Mouse (Mus musculus) hindbrain, embryonic 15.5 days (tissue): Measurements from ENCODE around the gene Trim31. TPM values are rescaled to one million over a fixed set of nuclear protein-coding genes. Genes with fewer than 3 reads are reported as not detected.
A peak's percentile ranks its signal among the peaks of the same experiment; 100 is the strongest.

ENCODE experiments used
- ATAC-seq: fragments of 200-750 bp; cut with Nextera tagmentation; 2 replicates; pipeline ENCODE4 v1.8.0; 2017; ENCODE audit warnings: low read depth, moderate number of reproducible peaks, moderate TSS enrichment; ENCODE audit not compliant: low FRiP score
- H3K27ac ChIP-seq: fragments of 300-500 bp; sonication (generic); replicated peaks from 2 replicates; pipeline ENCODE4 v1.5.1; 2015; ENCODE audit warnings: mild to moderate bottlenecking, inconsistent platforms
- H3K27me3 ChIP-seq: fragments of 300-500 bp; sonication (generic); 2 replicates; pipeline ENCODE4 v1.6.1; 2015; ENCODE audit warnings: control low read depth, inconsistent platforms
- H3K36me3 ChIP-seq: fragments of 300-500 bp; sonication (generic); 2 replicates; pipeline ENCODE4 v1.6.1; 2015; ENCODE audit warnings: control low read depth, inconsistent platforms
- H3K4me1 ChIP-seq: fragments of 300-500 bp; sonication (generic); replicated peaks from 2 replicates; pipeline ENCODE4 v1.6.1; 2015; ENCODE audit warnings: control low read depth, inconsistent platforms
- H3K4me2 ChIP-seq: fragments of 300-500 bp; sonication (generic); 2 replicates; pipeline ENCODE4 v1.6.1; 2015; ENCODE audit warnings: moderate library complexity, mild to moderate bottlenecking, inconsistent platforms
- H3K4me3 ChIP-seq: fragments of 300-500 bp; sonication (generic); 2 replicates; pipeline ENCODE4 v1.5.1; 2015; ENCODE audit warnings: mild to moderate bottlenecking, inconsistent platforms
- H3K9ac ChIP-seq: fragments of 300-500 bp; sonication (generic); 2 replicates; pipeline ENCODE4 v1.6.1; 2015; ENCODE audit warnings: inconsistent platforms
- H3K9me3 ChIP-seq: fragments of 300-500 bp; sonication (generic); 2 replicates; pipeline ENCODE4 v1.6.1; 2016; ENCODE audit warnings: control low read depth, inconsistent platforms
- WGBS: fragments of 180-500 bp; shearing (Covaris S2); methylation state at CpG from one replicate; pipeline ENCODE4 v1.1.7; 2015; 5-methylcytosine and 5-hydroxymethylcytosine counted together
- polyA plus RNA-seq: library from polyadenylated mRNA; unstranded; fragments of >200 nt; fragmentation: Nextera tagmentation; extraction: Ambion mirVana; gene quantifications from 2 replicates; pipeline ENCODE4 v1.2.1, GENCODE M21; 2015

The Trim31 gene
- polyA plus RNA-seq, 1 experiment from 2014 or later = not detected

GRCm38 (mm10) chr17:36931130-36931529 lies 33.2 kb downstream of the Trim31 start:
- Histone ChIP-seq H3K4me2 (no peak overlapping the region), H3K27me3 (no peaks in the 10 kb centered on the region), H3K9me3 (no peaks in the 10 kb centered on the region), H3K4me1 (no peaks in the 10 kb centered on the region), H3K9ac (no peak overlapping the region), H3K27ac (no peak overlapping the region), H3K36me3 (no peaks in the 10 kb centered on the region), H3K4me3 (no peak overlapping the region)
- 89% methylated on average over 4 of the region's 4 CpGs for WGBS
- ATAC-seq = no peak

- Histone ChIP-seq H3K4me1 (no peaks in the 10 kb centered on the region), H3K4me2 (no peak overlapping the region), H3K4me3 (no peak overlapping the region), H3K27ac (no peak overlapping the region), H3K27me3 (no peaks in the 10 kb centered on the region), H3K9ac (no peak overlapping the region), H3K36me3 (no peaks in the 10 kb centered on the region), H3K9me3 (no peaks in the 10 kb centered on the region)
- ATAC-seq = no peak
- WGBS = 85% methylated on average over 2 of the region's 2 CpGs
Observed at GRCm38 (mm10) chr17:36931806-36932205, 33.9 kb downstream of the Trim31 start.

- no peaks in the 10 kb centered on the region for H3K9me3 ChIP-seq
- H3K27me3 ChIP-seq = peaks cover 16% of the 10 kb centered on the region
- peaks cover 7% of the 10 kb centered on the region for H3K4me1 ChIP-seq
- no peak for ATAC-seq
- H3K9ac ChIP-seq = no peak overlapping the region
- no peaks in the 10 kb centered on the region for H3K36me3 ChIP-seq
- 93% methylated on average over 2 of the region's 2 CpGs for WGBS
- no peak overlapping the region for H3K27ac ChIP-seq
- no peak overlapping the region for H3K4me3 ChIP-seq
- H3K4me2 ChIP-seq = no peak overlapping the region
Observed at GRCm38 (mm10) chr17:36938056-36938455, 40.1 kb downstream of the Trim31 start.

GRCm38 (mm10) chr17:36942391-36942790 lies 44.5 kb downstream of the Trim31 start:
- Histone ChIP-seq H3K27me3 (peaks cover 33% of the 10 kb centered on the region), H3K9me3 (no peaks in the 10 kb centered on the region), H3K4me2 (peak overlapping the region; percentile 66), H3K4me3 (peak overlapping the region; percentile 39), H3K4me1 (peaks cover 29% of the 10 kb centered on the region), H3K27ac (no peak overlapping the region), H3K9ac (no peak overlapping the region), H3K36me3 (no peaks in the 10 kb centered on the region)
- no peak for ATAC-seq
- WGBS = 52% methylated on average over 10 of the region's 10 CpGs

GRCm38 (mm10) chr17:36942791-36943471 lies 45.0 kb downstream of the Trim31 start, which contains the start of gene Rnf39:
Gene Rnf39, plus strand, starts transcription at chr17:36942918.
- no peak for ATAC-seq
- peaks cover 33% of the 10 kb centered on the region for H3K27me3 ChIP-seq
- peak within 1 kb of the TSS; percentile 28; the same call in 1 of the 2 replicates for H3K9ac ChIP-seq
- H3K36me3 ChIP-seq = no peaks in the 10 kb centered on the region
- H3K9me3 ChIP-seq = no peaks in the 10 kb centered on the region
- H3K4me2 ChIP-seq = peak within 1 kb of the TSS; percentile 66
- 3% methylated on average over 59 of the region's 59 CpGs for WGBS
- H3K4me3 ChIP-seq = peak within 1 kb of the TSS; percentile 39
- H3K27ac ChIP-seq = no peak within 1 kb of the TSS
- peaks cover 32% of the 10 kb centered on the region for H3K4me1 ChIP-seq

GRCm38 (mm10) chr17:36943691-36944090 lies 45.8 kb downstream of the Trim31 start:
- no peaks in the 10 kb centered on the region for H3K9me3 ChIP-seq
- peaks cover 33% of the 10 kb centered on the region for H3K27me3 ChIP-seq
- peaks cover 1% of the 10 kb centered on the region for H3K36me3 ChIP-seq
- ATAC-seq = no peak
- peak overlapping the region; percentile 66 for H3K4me2 ChIP-seq
- peak overlapping the region; percentile 39 for H3K4me3 ChIP-seq
- peaks cover 32% of the 10 kb centered on the region for H3K4me1 ChIP-seq
- 33% methylated on average over 5 of the region's 5 CpGs for WGBS
- 0 out of 2 replicates have a peak overlapping the region, but pooled peaks have one; percentile 28 for H3K9ac ChIP-seq
- H3K27ac ChIP-seq = no peak overlapping the region

- Histone ChIP-seq H3K9me3 (no peaks in the 10 kb centered on the region), H3K4me1 (peaks cover 32% of the 10 kb centered on the region), H3K9ac (no peak overlapping the region), H3K27ac (no peak overlapping the region), H3K27me3 (peaks cover 33% of the 10 kb centered on the region), H3K4me3 (no peak overlapping the region), H3K4me2 (0 out of 2 replicates have a peak overlapping the region, but pooled peaks have one; percentile 66), H3K36me3 (peaks cover 6% of the 10 kb centered on the region)
- ATAC-seq = no peak
- WGBS = 29% methylated on average over 9 of the region's 9 CpGs
Observed at GRCm38 (mm10) chr17:36944121-36944775, 46.3 kb downstream of the Trim31 start.

- under 1% methylated on average over 61 of the region's 62 CpGs for WGBS
- Histone ChIP-seq H3K9me3 (no peaks in the 10 kb centered on the region), H3K4me3 (peak overlapping the region; percentile 41), H3K27me3 (peaks cover 23% of the 10 kb centered on the region), H3K4me1 (peaks cover 42% of the 10 kb centered on the region), H3K9ac (peak overlapping the region; percentile 56), H3K4me2 (peak overlapping the region; percentile 85), H3K36me3 (peaks cover 6% of the 10 kb centered on the region), H3K27ac (peak overlapping the region; percentile 68)
- ATAC-seq = peak; percentile 69
Observed at GRCm38 (mm10) chr17:36947051-36947819, 49.3 kb downstream of the Trim31 start.

- 87% methylated on average over 1 of the region's 1 CpGs for WGBS
- no peak overlapping the region for H3K9ac ChIP-seq
Observed at GRCm38 (mm10) chr17:36948286-36948685, 50.4 kb downstream of the Trim31 start.

GRCm38 (mm10) chr17:36949265-36949664 lies 51.3 kb downstream of the Trim31 start:
- peaks cover 30% of the 10 kb centered on the region for H3K4me1 ChIP-seq
- no peak overlapping the region for H3K9ac ChIP-seq
- no peak overlapping the region for H3K27ac ChIP-seq
- H3K36me3 ChIP-seq = peaks cover 6% of the 10 kb centered on the region
- peaks cover 9% of the 10 kb centered on the region for H3K27me3 ChIP-seq
- H3K4me2 ChIP-seq = no peak overlapping the region
- WGBS = 94% methylated on average over 8 of the region's 8 CpGs
- no peak for ATAC-seq
- no peaks in the 10 kb centered on the region for H3K9me3 ChIP-seq
- no peak overlapping the region for H3K4me3 ChIP-seq

More at GRCm38 (mm10) chr17:36948286-36948685, 50.4 kb downstream of the Trim31 start:
- peaks cover 17% of the 10 kb centered on the region for H3K27me3 ChIP-seq
- H3K4me3 ChIP-seq = no peak overlapping the region
- peaks cover 33% of the 10 kb centered on the region for H3K4me1 ChIP-seq
- no peak overlapping the region for H3K4me2 ChIP-seq
- no peaks in the 10 kb centered on the region for H3K9me3 ChIP-seq
- H3K27ac ChIP-seq = no peak overlapping the region
- H3K36me3 ChIP-seq = peaks cover 6% of the 10 kb centered on the region
- no peak for ATAC-seq

GRCm38 (mm10) chr17:36950981-36951947 lies 53.3 kb downstream of the Trim31 start, which contains the start of gene Ppp1r11:
Gene Ppp1r11, minus strand, starts transcription at chr17:36951741.
- Histone ChIP-seq H3K9ac (peak within 1 kb of the TSS; percentile 75), H3K36me3 (peaks cover 11% of the 10 kb centered on the region), H3K4me1 (peaks cover 21% of the 10 kb centered on the region), H3K27ac (peak within 1 kb of the TSS; percentile 92), H3K4me2 (peak within 1 kb of the TSS; percentile 76), H3K9me3 (no peaks in the 10 kb centered on the region), H3K27me3 (no peaks in the 10 kb centered on the region), H3K4me3 (peak within 1 kb of the TSS; percentile 85)
- ATAC-seq = peak; percentile 96
- 2% methylated on average over 36 of the region's 36 CpGs for WGBS
